Mouse (Mus musculus): ENCODE data around the gene Atp8b5. TPM values are rescaled to one million over a fixed set of nuclear protein-coding genes. Genes with fewer than 3 reads are reported as not detected.
A peak's percentile ranks its signal among the peaks of the same experiment; 100 is the strongest.

Gene Atp8b5
- polyA plus RNA-seq, 1 experiment, result not detected

- no peak for TF ChIP-seq POLR2A (IDR thresholded peaks at IDR 0.05; ENCODE audit: insufficient read depth, low read depth, low read length)
- TF ChIP-seq CTCF (IDR thresholded peaks at IDR 0.05; ENCODE audit: insufficient read depth, low read depth, low read length), result no peak
- Histone ChIP-seq H3K27ac (ENCODE audit: insufficient read depth, low read depth, low read length) (no peak overlapping the region), H3K4me3 (ENCODE audit: insufficient read depth, low read depth, low read length) (no peak overlapping the region), H3K4me1 (ENCODE audit: control insufficient read depth, insufficient read depth, low read length) (peaks cover 35% of the 10 kb centered on the region)
- WGBS, result 86% methylated on average over 9 of the region's 9 CpGs
Measured at GRCm38 (mm10) chr4:43395836-43396235, 128.9 kb downstream of the Atp8b5 start.

GRCm38 (mm10) chr4:43396381-43396780, 129.4 kb downstream of the Atp8b5 start:
- peaks cover 39% of the 10 kb centered on the region for H3K4me1 ChIP-seq (ENCODE audit: control insufficient read depth, insufficient read depth, low read length)
- H3K4me3 ChIP-seq (ENCODE audit: insufficient read depth, low read depth, low read length), result no peak overlapping the region
- TF ChIP-seq CTCF (IDR thresholded peaks at IDR 0.05; ENCODE audit: insufficient read depth, low read depth, low read length), result no peak
- TF ChIP-seq POLR2A (IDR thresholded peaks at IDR 0.05; ENCODE audit: insufficient read depth, low read depth, low read length), result no peak
- 90% methylated on average over 5 of the region's 5 CpGs for WGBS
- no peak overlapping the region for H3K27ac ChIP-seq (ENCODE audit: insufficient read depth, low read depth, low read length)

- TF ChIP-seq POLR2A (IDR thresholded peaks at IDR 0.05; ENCODE audit: insufficient read depth, low read depth, low read length) (no peak), CTCF (IDR thresholded peaks at IDR 0.05; ENCODE audit: insufficient read depth, low read depth, low read length) (no peak)
- no peak overlapping the region for H3K27ac ChIP-seq (ENCODE audit: insufficient read depth, low read depth, low read length)
- H3K4me3 ChIP-seq (ENCODE audit: insufficient read depth, low read depth, low read length), result no peak overlapping the region
- 71% methylated on average over 4 of the region's 4 CpGs for WGBS
- peaks cover 40% of the 10 kb centered on the region for H3K4me1 ChIP-seq (ENCODE audit: control insufficient read depth, insufficient read depth, low read length)
Measured at GRCm38 (mm10) chr4:43398014-43398413, 131.1 kb downstream of the Atp8b5 start.

GRCm38 (mm10) chr4:43398829-43399331, 131.9 kb downstream of the Atp8b5 start:
- 40% methylated on average over 17 of the region's 17 CpGs for WGBS

GRCm38 (mm10) chr4:43399391-43400131, 132.6 kb downstream of the Atp8b5 start:
- WGBS, result 58% methylated on average over 31 of the region's 31 CpGs
- H3K4me3 ChIP-seq (ENCODE audit: insufficient read depth, low read depth, low read length), result peak overlapping the region; percentile 11; the same call in 1 of the 2 replicates
- peak overlapping the region; percentile 69 for H3K27ac ChIP-seq (ENCODE audit: insufficient read depth, low read depth, low read length)
- TF ChIP-seq POLR2A (IDR thresholded peaks at IDR 0.05; ENCODE audit: insufficient read depth, low read depth, low read length) (no peak), CTCF (IDR thresholded peaks at IDR 0.05; ENCODE audit: insufficient read depth, low read depth, low read length) (no peak)
- H3K4me1 ChIP-seq (ENCODE audit: control insufficient read depth, insufficient read depth, low read length), result peaks cover 35% of the 10 kb centered on the region

More at GRCm38 (mm10) chr4:43398829-43399331, 131.9 kb downstream of the Atp8b5 start:
- peaks cover 40% of the 10 kb centered on the region for H3K4me1 ChIP-seq (ENCODE audit: control insufficient read depth, insufficient read depth, low read length)
- TF ChIP-seq POLR2A (IDR thresholded peaks at IDR 0.05; ENCODE audit: insufficient read depth, low read depth, low read length), result no peak
- no peak for TF ChIP-seq CTCF (IDR thresholded peaks at IDR 0.05; ENCODE audit: insufficient read depth, low read depth, low read length)
- H3K4me3 ChIP-seq (ENCODE audit: insufficient read depth, low read depth, low read length), result peak overlapping the region; percentile 11; the same call in 1 of the 2 replicates
- peak overlapping the region; percentile 69 for H3K27ac ChIP-seq (ENCODE audit: insufficient read depth, low read depth, low read length)

GRCm38 (mm10) chr4:43400976-43401375, 134.0 kb downstream of the Atp8b5 start:
- no peak overlapping the region for H3K27ac ChIP-seq (ENCODE audit: insufficient read depth, low read depth, low read length)
- peaks cover 42% of the 10 kb centered on the region for H3K4me1 ChIP-seq (ENCODE audit: control insufficient read depth, insufficient read depth, low read length)
- H3K4me3 ChIP-seq (ENCODE audit: insufficient read depth, low read depth, low read length), result no peak overlapping the region
- TF ChIP-seq CTCF (IDR thresholded peaks at IDR 0.05; ENCODE audit: insufficient read depth, low read depth, low read length) (no peak), POLR2A (IDR thresholded peaks at IDR 0.05; ENCODE audit: insufficient read depth, low read depth, low read length) (no peak)
- 39% methylated on average over 10 of the region's 10 CpGs for WGBS

- TF ChIP-seq CTCF (IDR thresholded peaks at IDR 0.05; ENCODE audit: insufficient read depth, low read depth, low read length) (no peak), POLR2A (IDR thresholded peaks at IDR 0.05; ENCODE audit: insufficient read depth, low read depth, low read length) (no peak)
- H3K27ac ChIP-seq (ENCODE audit: insufficient read depth, low read depth, low read length), result no peak overlapping the region
- WGBS, result 88% methylated on average over 10 of the region's 10 CpGs
Measured at GRCm38 (mm10) chr4:43401486-43401885, 134.5 kb downstream of the Atp8b5 start.

GRCm38 (mm10) chr4:43402212-43402611, 135.3 kb downstream of the Atp8b5 start:
- Histone ChIP-seq H3K4me3 (ENCODE audit: insufficient read depth, low read depth, low read length) (no peak overlapping the region), H3K4me1 (ENCODE audit: control insufficient read depth, insufficient read depth, low read length) (peaks cover 46% of the 10 kb centered on the region), H3K27ac (ENCODE audit: insufficient read depth, low read depth, low read length) (no peak overlapping the region)
- WGBS, result 81% methylated on average over 9 of the region's 9 CpGs
- no peak for TF ChIP-seq CTCF (IDR thresholded peaks at IDR 0.05; ENCODE audit: insufficient read depth, low read depth, low read length)

More at GRCm38 (mm10) chr4:43401486-43401885, 134.5 kb downstream of the Atp8b5 start:
- H3K4me3 ChIP-seq (ENCODE audit: insufficient read depth, low read depth, low read length), result no peak overlapping the region
- H3K4me1 ChIP-seq (ENCODE audit: control insufficient read depth, insufficient read depth, low read length), result peaks cover 45% of the 10 kb centered on the region

- Histone ChIP-seq H3K4me3 (ENCODE audit: insufficient read depth, low read depth, low read length) (no peak overlapping the region), H3K4me1 (ENCODE audit: control insufficient read depth, insufficient read depth, low read length) (peaks cover 40% of the 10 kb centered on the region), H3K27ac (ENCODE audit: insufficient read depth, low read depth, low read length) (no peak overlapping the region)
- 91% methylated on average over 10 of the region's 10 CpGs for WGBS
- no peak for TF ChIP-seq CTCF (IDR thresholded peaks at IDR 0.05; ENCODE audit: insufficient read depth, low read depth, low read length)
- no peak for TF ChIP-seq POLR2A (IDR thresholded peaks at IDR 0.05; ENCODE audit: insufficient read depth, low read depth, low read length)
Measured at GRCm38 (mm10) chr4:43404697-43405096, 137.7 kb downstream of the Atp8b5 start.
